Mouse (Mus musculus) midbrain, embryonic 14.5 days (tissue): Measurements from ENCODE around the gene Lrsam1. TPM values are rescaled to one million over a fixed set of nuclear protein-coding genes. Genes with fewer than 3 reads are reported as not detected.

Experiments
- ATAC-seq: fragments of 200-750 bp; cut with Nextera tagmentation; 2 replicates; pipeline ENCODE4 v1.8.0; 2017; ENCODE audit warnings: moderate number of reproducible peaks, moderate library complexity; ENCODE audit not compliant: low FRiP score, low TSS enrichment
- DNase-seq: peaks from one replicate; pipeline ENCODE4 v3.0.0-alpha.2; 2015
- H3K27ac ChIP-seq: fragments of 300-500 bp; sonication (generic); replicated peaks from 2 replicates; pipeline ENCODE4 v1.5.1; 2014; ENCODE audit warnings: mild to moderate bottlenecking, low read depth, low read length, moderate library complexity
- H3K27me3 ChIP-seq: fragments of 300-500 bp; sonication (generic); 2 replicates; pipeline ENCODE4 v1.6.1; 2014; ENCODE audit warnings: low read length, control low read depth, mixed read lengths; ENCODE audit not compliant: control insufficient read depth, insufficient read depth
- H3K36me3 ChIP-seq: fragments of 300-500 bp; sonication (generic); 2 replicates; pipeline ENCODE4 v1.6.1; 2014; ENCODE audit warnings: low read length, control low read depth; ENCODE audit not compliant: control insufficient read depth, insufficient read depth
- H3K4me1 ChIP-seq: fragments of 300-500 bp; sonication (generic); 2 replicates; pipeline ENCODE4 v1.6.1; 2014; ENCODE audit warnings: mild to moderate bottlenecking, antibody characterized with exemption, low read length, control low read depth; ENCODE audit not compliant: control insufficient read depth, insufficient read depth
- H3K4me2 ChIP-seq: fragments of 300-500 bp; sonication (generic); 2 replicates; pipeline ENCODE4 v1.6.1; 2014; ENCODE audit warnings: mild to moderate bottlenecking, low read length, moderate library complexity
- H3K4me3 ChIP-seq: fragments of 300-500 bp; sonication (generic); replicated peaks from 2 replicates; pipeline ENCODE4 v1.5.1; 2014; ENCODE audit warnings: low read depth, low read length
- H3K9ac ChIP-seq: fragments of 300-500 bp; sonication (generic); replicated peaks from 2 replicates; pipeline ENCODE4 v1.6.1; 2014; ENCODE audit warnings: mild to moderate bottlenecking, low read length, moderate library complexity
- H3K9me3 ChIP-seq: fragments of 300-500 bp; sonication (generic); 2 replicates; pipeline ENCODE4 v1.6.1; 2016; ENCODE audit warnings: low read length, control low read depth, mixed read lengths; ENCODE audit not compliant: control insufficient read depth
- WGBS: fragments of 180-500 bp; shearing (Covaris S2); extraction: QIAGEN DNeasy Blood & Tissue Kit; methylation state at CpG from one replicate; pipeline ENCODE4 v1.1.7; 2014; 5-methylcytosine and 5-hydroxymethylcytosine counted together
- polyA plus RNA-seq: library from polyadenylated mRNA; unstranded; fragments of >200 nt; fragmentation: Nextera tagmentation; extraction: Ambion mirVana; gene quantifications from 2 replicates; pipeline ENCODE4 v1.2.1, GENCODE M21; 2014

The Lrsam1 gene
- polyA plus RNA-seq, 1 experiment from 2014 or later, result 19.8 TPM

- Histone ChIP-seq H3K4me2 (no peak overlapping the region), H3K36me3 (peaks cover 23% of the 10 kb centered on the region), H3K27ac (no peak overlapping the region), H3K9me3 (no peaks in the 10 kb centered on the region), H3K4me1 (peaks cover 27% of the 10 kb centered on the region), H3K9ac (no peak overlapping the region), H3K4me3 (no peak overlapping the region), H3K27me3 (no peaks in the 10 kb centered on the region)
- no peak for ATAC-seq
- WGBS, result 29% methylated on average over 10 of the region's 10 CpGs
- no peak for DNase-seq
Measured at GRCm38 (mm10) chr2:32964659-32965457, 3.4 kb upstream of the Lrsam1 start.

GRCm38 (mm10) chr2:32963981-32964380 is 2.6 kb upstream of the Lrsam1 start:
- 73% methylated on average over 1 of the region's 1 CpGs for WGBS
- H3K36me3 ChIP-seq, result peaks cover 23% of the 10 kb centered on the region
- H3K9me3 ChIP-seq, result no peaks in the 10 kb centered on the region
- H3K4me3 ChIP-seq, result no peak overlapping the region
- H3K9ac ChIP-seq, result no peak overlapping the region
- no peak overlapping the region for H3K27ac ChIP-seq
- peaks cover 27% of the 10 kb centered on the region for H3K4me1 ChIP-seq
- no peak overlapping the region for H3K4me2 ChIP-seq
- H3K27me3 ChIP-seq, result no peaks in the 10 kb centered on the region
- ATAC-seq (no peak), DNase-seq (no peak)

DNA sequence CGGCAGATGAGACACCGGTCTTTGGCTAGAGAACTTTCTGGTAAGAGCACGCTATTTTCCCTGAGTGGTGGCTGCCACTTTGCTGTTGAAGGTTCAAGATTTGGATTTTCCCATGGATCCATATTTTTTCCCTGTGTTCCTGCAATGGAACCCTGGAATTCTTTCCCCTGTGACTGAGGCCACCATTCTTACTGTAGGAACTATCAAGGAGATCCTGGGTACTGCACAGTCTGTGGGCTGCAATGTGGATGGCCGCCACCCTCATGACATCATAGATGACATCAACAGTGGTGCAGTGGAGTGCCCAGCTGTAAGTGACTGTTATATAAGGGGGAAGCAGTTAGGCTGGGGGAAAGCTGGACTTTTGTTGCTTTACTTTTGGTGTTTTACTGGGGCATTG is 2.1 kb upstream of the Lrsam1 start:
- Histone ChIP-seq H3K9ac (no peak overlapping the region; the same call in 1 of the 2 replicates), H3K27ac (no peak overlapping the region), H3K27me3 (no peaks in the 10 kb centered on the region), H3K9me3 (no peaks in the 10 kb centered on the region), H3K4me2 (no peak overlapping the region; the same call in 1 of the 2 replicates), H3K36me3 (peaks cover 23% of the 10 kb centered on the region), H3K4me1 (peaks cover 27% of the 10 kb centered on the region), H3K4me3 (peak overlapping the region; percentile 81; the same call in 1 of the 2 replicates)
- DNase-seq (no peak), ATAC-seq (no peak)
- WGBS, result 75% methylated on average over 4 of the region's 4 CpGs

DNA sequence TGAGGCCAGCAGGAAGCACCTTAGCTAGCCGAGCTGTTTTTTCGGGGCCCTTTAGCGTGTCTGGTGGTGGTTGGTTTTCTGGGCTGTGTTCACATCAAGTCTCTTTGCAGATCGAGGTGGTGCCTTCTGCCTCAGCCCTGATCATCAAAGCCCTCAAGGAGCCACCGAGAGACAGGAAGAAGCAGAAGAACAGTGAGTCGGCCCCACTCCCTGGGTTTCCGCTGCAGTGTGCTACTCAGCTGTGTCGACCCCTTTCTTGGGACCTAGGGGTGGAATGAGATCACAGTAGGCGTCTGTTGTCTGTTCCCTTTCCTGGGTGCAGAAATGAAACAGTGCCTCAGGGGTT is 1.4 kb upstream of the Lrsam1 start:
- Histone ChIP-seq H3K27me3 (no peaks in the 10 kb centered on the region), H3K36me3 (peaks cover 28% of the 10 kb centered on the region), H3K4me3 (peak overlapping the region; percentile 81), H3K9me3 (no peaks in the 10 kb centered on the region), H3K4me1 (peaks cover 26% of the 10 kb centered on the region), H3K4me2 (peak overlapping the region; percentile 98), H3K9ac (peak overlapping the region; percentile 81), H3K27ac (no peak overlapping the region)
- DNase-seq (no peak), ATAC-seq (no peak)
- WGBS, result 13% methylated on average over 9 of the region's 9 CpGs

GRCm38 (mm10) chr2:32962062-32962874 is 854 bp upstream of the Lrsam1 start:
- Histone ChIP-seq H3K4me3 (peak overlapping the region; percentile 81), H3K9ac (peak overlapping the region; percentile 81), H3K4me2 (peak overlapping the region; percentile 98), H3K27ac (peak overlapping the region; percentile 76), H3K27me3 (no peaks in the 10 kb centered on the region), H3K9me3 (no peaks in the 10 kb centered on the region), H3K4me1 (peaks cover 21% of the 10 kb centered on the region), H3K36me3 (peaks cover 33% of the 10 kb centered on the region)
- DNase-seq (peak; percentile 47), ATAC-seq (no peak)
- WGBS, result under 1% methylated on average over 33 of the region's 33 CpGs

DNA sequence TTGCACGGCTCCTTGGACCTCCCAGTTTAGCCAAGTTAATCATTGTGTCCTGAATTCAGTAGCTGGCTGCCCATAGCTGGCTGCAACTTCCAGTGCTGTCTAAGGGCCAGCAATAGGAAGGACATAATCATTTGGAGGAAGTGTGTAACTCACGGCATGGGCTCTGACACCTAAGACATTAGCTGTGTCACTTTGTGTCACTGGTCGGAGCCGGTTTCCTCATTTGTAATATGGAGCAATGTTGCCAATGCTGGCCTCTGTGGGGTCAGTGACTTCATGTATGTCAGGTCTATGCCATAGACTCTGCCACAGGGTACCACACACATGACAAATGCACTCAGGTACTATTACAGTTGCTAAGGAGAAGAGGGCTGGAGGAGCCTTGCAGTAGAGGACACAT is 1.1 kb downstream of the Lrsam1 start:
- DNase-seq (no peak), ATAC-seq (no peak)
- Histone ChIP-seq H3K27me3 (no peaks in the 10 kb centered on the region), H3K36me3 (peaks cover 51% of the 10 kb centered on the region), H3K4me2 (peak overlapping the region; percentile 98), H3K27ac (no peak overlapping the region), H3K9me3 (no peaks in the 10 kb centered on the region), H3K4me1 (peaks cover 17% of the 10 kb centered on the region), H3K9ac (0 out of 2 replicates have a peak overlapping the region, but pooled peaks have one; percentile 81), H3K4me3 (no peak overlapping the region)
- 95% methylated on average over 4 of the region's 4 CpGs for WGBS

- Histone ChIP-seq H3K27ac (no peak overlapping the region), H3K4me3 (no peak overlapping the region), H3K27me3 (no peaks in the 10 kb centered on the region), H3K9ac (no peak overlapping the region), H3K4me2 (no peak overlapping the region), H3K4me1 (peaks cover 8% of the 10 kb centered on the region), H3K36me3 (peaks cover 49% of the 10 kb centered on the region), H3K9me3 (no peaks in the 10 kb centered on the region)
- WGBS, result 71% methylated on average over 8 of the region's 8 CpGs
- ATAC-seq (no peak), DNase-seq (peak; percentile 39)
Measured at GRCm38 (mm10) chr2:32957344-32957743, 4.1 kb downstream of the Lrsam1 start.

DNA sequence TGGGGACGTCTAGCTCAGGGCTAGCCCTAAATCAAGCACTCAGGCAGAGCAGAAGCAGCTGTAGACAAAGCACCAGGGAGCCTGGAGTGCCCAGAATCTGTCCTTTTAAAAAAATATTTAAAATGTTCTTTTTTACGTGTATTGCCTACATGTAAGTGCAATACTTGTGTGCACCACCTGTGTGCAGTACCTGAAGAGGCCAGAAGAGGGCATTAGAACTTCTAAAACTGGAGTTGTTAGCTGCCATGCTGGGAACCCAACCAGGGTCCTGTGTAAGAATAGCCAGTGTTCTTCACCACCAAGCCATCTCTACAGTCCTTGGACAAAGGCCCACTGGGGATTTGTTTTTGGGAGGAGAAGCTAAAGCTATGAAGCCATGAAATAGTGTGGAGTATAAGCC is 6.8 kb downstream of the Lrsam1 start:
- Histone ChIP-seq H3K27ac (no peak overlapping the region), H3K9me3 (no peaks in the 10 kb centered on the region), H3K4me2 (no peak overlapping the region), H3K4me3 (no peak overlapping the region), H3K4me1 (no peaks in the 10 kb centered on the region), H3K36me3 (peaks cover 75% of the 10 kb centered on the region), H3K27me3 (no peaks in the 10 kb centered on the region), H3K9ac (no peak overlapping the region; the same call in 1 of the 2 replicates)
- DNase-seq (no peak), ATAC-seq (no peak)
- WGBS, result 89% methylated on average over 2 of the region's 2 CpGs
